Mouse (Mus musculus): Measurements from ENCODE around the gene Nr1i2. TPM values are rescaled to one million over a fixed set of nuclear protein-coding genes. Genes with fewer than 3 reads are reported as not detected.
"Not testable (repeated sequence)": the region's sequence is repeated elsewhere in the genome, so short reads cannot be mapped to it uniquely, and the experiment has no call there.

The Nr1i2 gene
- polyA plus RNA-seq, 1 experiment from 2014 or later = 0.13 TPM

GRCm38 (mm10) chr16:38248331-38248961 lies 46.2 kb downstream of the Nr1i2 start:
- Histone ChIP-seq H3K4me2 (no peak overlapping the region), H3K9me3 (replicated peaks; ENCODE audit: control insufficient read depth, low read length) (no peaks in the 10 kb centered on the region), H3K4me1 (ENCODE audit: control insufficient read depth, insufficient read depth, low read length) (no peaks in the 10 kb centered on the region), H3K9ac (ENCODE audit: low read depth, low read length) (no peak overlapping the region), H3K27me3 (ENCODE audit: control insufficient read depth, insufficient read depth, low read length) (no peaks in the 10 kb centered on the region), H3K4me3 (ENCODE audit: low read depth, low read length) (no peak overlapping the region), H3K36me3 (ENCODE audit: control insufficient read depth, insufficient read depth, low read length) (no peaks in the 10 kb centered on the region), H3K27ac (ENCODE audit: low read depth, low read length) (no peak overlapping the region)
- WGBS (ENCODE audit: insufficient replicate concordance) = 61% methylated on average over 13 of the region's 13 CpGs
- no peak for ATAC-seq (replicated peaks; ENCODE audit: insufficient number of reproducible peaks, low FRiP score, low TSS enrichment)

- H3K36me3 ChIP-seq (ENCODE audit: control insufficient read depth, insufficient read depth, low read length) = 0 out of 2 replicates have a peak, but pooled peaks cover 2% of the 10 kb centered on the region
- no peak overlapping the region for H3K9ac ChIP-seq (ENCODE audit: low read depth, low read length)
- H3K27me3 ChIP-seq (ENCODE audit: control insufficient read depth, insufficient read depth, low read length) = no peaks in the 10 kb centered on the region
- no peaks in the 10 kb centered on the region for H3K4me1 ChIP-seq (ENCODE audit: control insufficient read depth, insufficient read depth, low read length)
- H3K27ac ChIP-seq (ENCODE audit: low read depth, low read length) = no peak overlapping the region
- no peaks in the 10 kb centered on the region for H3K9me3 ChIP-seq (replicated peaks; ENCODE audit: control insufficient read depth, low read length)
- no peak for ATAC-seq (replicated peaks; ENCODE audit: insufficient number of reproducible peaks, low FRiP score, low TSS enrichment)
- 84% methylated on average over 5 of the region's 5 CpGs for WGBS (ENCODE audit: insufficient replicate concordance)
- H3K4me3 ChIP-seq (ENCODE audit: low read depth, low read length) = no peak overlapping the region
- H3K4me2 ChIP-seq = no peak overlapping the region
Measured at GRCm38 (mm10) chr16:38245849-38246585, 48.6 kb downstream of the Nr1i2 start.

DNA sequence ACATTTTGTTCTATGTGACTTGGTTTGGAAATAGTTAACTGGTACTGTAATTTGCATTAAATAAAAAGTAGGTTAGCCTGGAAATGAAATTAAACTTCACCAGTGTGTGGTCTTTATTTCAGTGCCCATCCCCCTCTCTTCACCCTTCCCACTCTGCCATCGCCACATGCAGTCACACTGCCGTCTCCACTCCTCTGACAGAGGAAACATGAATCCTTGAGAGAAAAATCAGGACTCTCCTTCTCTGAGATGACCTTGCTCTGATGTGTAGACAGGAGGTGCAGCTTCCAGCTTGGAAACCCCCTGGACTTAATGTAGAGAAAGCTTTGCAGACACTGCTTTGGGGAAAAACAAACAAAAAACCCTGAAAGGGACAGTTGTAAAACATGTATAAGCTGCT lies 49.2 kb downstream of the Nr1i2 start:
- Histone ChIP-seq H3K27ac (ENCODE audit: low read depth, low read length) (no peak overlapping the region), H3K36me3 (ENCODE audit: control insufficient read depth, insufficient read depth, low read length) (0 out of 2 replicates have a peak, but pooled peaks cover 2% of the 10 kb centered on the region)

GRCm38 (mm10) chr16:38244111-38244510 lies 50.5 kb downstream of the Nr1i2 start:
- 87% methylated on average over 6 of the region's 6 CpGs for WGBS (ENCODE audit: insufficient replicate concordance)
- ATAC-seq (replicated peaks; ENCODE audit: insufficient number of reproducible peaks, low FRiP score, low TSS enrichment) = no peak
- no peaks in the 10 kb centered on the region for H3K27me3 ChIP-seq (ENCODE audit: control insufficient read depth, insufficient read depth, low read length)
- H3K36me3 ChIP-seq (ENCODE audit: control insufficient read depth, insufficient read depth, low read length) = peaks cover 5% of the 10 kb centered on the region; the same call in 1 of the 2 replicates
- H3K9ac ChIP-seq (ENCODE audit: low read depth, low read length) = no peak overlapping the region
- no peaks in the 10 kb centered on the region for H3K9me3 ChIP-seq (replicated peaks; ENCODE audit: control insufficient read depth, low read length)
- no peaks in the 10 kb centered on the region for H3K4me1 ChIP-seq (ENCODE audit: control insufficient read depth, insufficient read depth, low read length)
- no peak overlapping the region for H3K27ac ChIP-seq (ENCODE audit: low read depth, low read length)
- no peak overlapping the region for H3K4me3 ChIP-seq (ENCODE audit: low read depth, low read length)
- H3K4me2 ChIP-seq = no peak overlapping the region

More for the DNA sequence above, 49.2 kb downstream of the Nr1i2 start:
- H3K4me3 ChIP-seq (ENCODE audit: low read depth, low read length) = no peak overlapping the region
- ATAC-seq (replicated peaks; ENCODE audit: insufficient number of reproducible peaks, low FRiP score, low TSS enrichment) = no peak
- H3K4me1 ChIP-seq (ENCODE audit: control insufficient read depth, insufficient read depth, low read length) = no peaks in the 10 kb centered on the region
- no peak overlapping the region for H3K9ac ChIP-seq (ENCODE audit: low read depth, low read length)
- H3K27me3 ChIP-seq (ENCODE audit: control insufficient read depth, insufficient read depth, low read length) = no peaks in the 10 kb centered on the region
- no peak overlapping the region for H3K4me2 ChIP-seq
- H3K9me3 ChIP-seq (replicated peaks; ENCODE audit: control insufficient read depth, low read length) = no peaks in the 10 kb centered on the region
- WGBS (ENCODE audit: insufficient replicate concordance) = 59% methylated on average over 2 of the region's 2 CpGs

DNA sequence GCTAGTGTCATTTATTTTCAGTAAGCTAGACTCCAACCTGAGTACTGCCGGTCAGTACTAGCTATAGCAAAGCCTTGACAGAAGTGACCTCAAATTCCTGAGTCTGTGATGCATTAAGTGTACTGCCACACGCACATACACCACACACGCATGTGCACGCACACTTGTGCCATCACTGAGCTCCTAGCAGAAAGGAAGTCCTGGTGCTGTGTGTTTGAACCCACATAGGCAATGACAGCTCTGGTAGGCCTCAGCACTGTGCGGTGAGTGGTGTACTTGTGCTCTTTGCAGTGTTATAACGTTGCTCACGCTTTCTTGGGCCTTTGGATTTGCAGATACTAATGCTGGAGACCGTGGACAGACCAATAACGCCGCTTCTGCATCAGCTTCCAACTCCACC lies 54.5 kb downstream of the Nr1i2 start:
- no peak for ATAC-seq (replicated peaks; ENCODE audit: insufficient number of reproducible peaks, low FRiP score, low TSS enrichment)
- peaks cover 5% of the 10 kb centered on the region; the same call in 1 of the 2 replicates for H3K36me3 ChIP-seq (ENCODE audit: control insufficient read depth, insufficient read depth, low read length)
- H3K27ac ChIP-seq (ENCODE audit: low read depth, low read length) = no peak overlapping the region
- H3K27me3 ChIP-seq (ENCODE audit: control insufficient read depth, insufficient read depth, low read length) = no peaks in the 10 kb centered on the region
- H3K9me3 ChIP-seq (replicated peaks; ENCODE audit: control insufficient read depth, low read length) = no peaks in the 10 kb centered on the region
- no peaks in the 10 kb centered on the region for H3K4me1 ChIP-seq (ENCODE audit: control insufficient read depth, insufficient read depth, low read length)
- H3K4me3 ChIP-seq (ENCODE audit: low read depth, low read length) = no peak overlapping the region
- H3K4me2 ChIP-seq = no peak overlapping the region
- WGBS (ENCODE audit: insufficient replicate concordance) = 95% methylated on average over 10 of the region's 10 CpGs
- H3K9ac ChIP-seq (ENCODE audit: low read depth, low read length) = no peak overlapping the region

DNA sequence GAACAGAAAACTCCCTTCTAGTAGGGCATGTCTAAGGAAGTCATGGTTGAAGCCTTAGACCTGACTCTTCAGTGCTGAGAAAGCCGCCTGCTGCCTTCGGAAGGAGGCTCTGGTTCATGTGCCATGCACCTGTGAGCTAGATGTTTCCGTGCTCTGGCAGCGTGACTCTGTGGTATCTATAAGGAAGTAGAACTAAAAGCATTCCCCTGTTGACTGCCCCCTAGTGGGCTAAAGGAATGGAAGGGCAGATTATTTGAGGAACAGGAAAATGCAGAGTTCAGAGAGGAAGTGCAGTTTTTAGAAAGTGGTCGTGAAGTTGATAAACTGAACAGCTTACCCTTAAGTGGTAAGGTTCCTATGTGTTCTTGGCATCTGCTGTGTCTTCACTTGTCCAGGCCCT lies 54.9 kb downstream of the Nr1i2 start:
- no peaks in the 10 kb centered on the region for H3K9me3 ChIP-seq (replicated peaks; ENCODE audit: control insufficient read depth, low read length)
- H3K27me3 ChIP-seq (ENCODE audit: control insufficient read depth, insufficient read depth, low read length) = no peaks in the 10 kb centered on the region
- H3K4me3 ChIP-seq (ENCODE audit: low read depth, low read length) = no peak overlapping the region
- 66% methylated on average over 5 of the region's 5 CpGs for WGBS (ENCODE audit: insufficient replicate concordance)
- no peaks in the 10 kb centered on the region for H3K4me1 ChIP-seq (ENCODE audit: control insufficient read depth, insufficient read depth, low read length)
- peaks cover 5% of the 10 kb centered on the region; the same call in 1 of the 2 replicates for H3K36me3 ChIP-seq (ENCODE audit: control insufficient read depth, insufficient read depth, low read length)
- no peak overlapping the region for H3K4me2 ChIP-seq
- no peak for ATAC-seq (replicated peaks; ENCODE audit: insufficient number of reproducible peaks, low FRiP score, low TSS enrichment)
- H3K9ac ChIP-seq (ENCODE audit: low read depth, low read length) = no peak overlapping the region
- H3K27ac ChIP-seq (ENCODE audit: low read depth, low read length) = no peak overlapping the region

- Histone ChIP-seq H3K27ac (ENCODE audit: low read depth, low read length) (no peak overlapping the region), H3K4me1 (ENCODE audit: control insufficient read depth, insufficient read depth, low read length) (no peaks in the 10 kb centered on the region), H3K4me2 (no peak overlapping the region), H3K9ac (ENCODE audit: low read depth, low read length) (no peak overlapping the region), H3K36me3 (ENCODE audit: control insufficient read depth, insufficient read depth, low read length) (peaks cover 5% of the 10 kb centered on the region; the same call in 1 of the 2 replicates), H3K27me3 (ENCODE audit: control insufficient read depth, insufficient read depth, low read length) (no peaks in the 10 kb centered on the region), H3K9me3 (replicated peaks; ENCODE audit: control insufficient read depth, low read length) (no peaks in the 10 kb centered on the region), H3K4me3 (ENCODE audit: low read depth, low read length) (no peak overlapping the region)
- WGBS (ENCODE audit: insufficient replicate concordance) = 53% methylated on average over 4 of the region's 4 CpGs
- ATAC-seq (replicated peaks; ENCODE audit: insufficient number of reproducible peaks, low FRiP score, low TSS enrichment) = no peak
Measured at GRCm38 (mm10) chr16:38236936-38237585, 57.6 kb downstream of the Nr1i2 start.

- H3K4me1 ChIP-seq (ENCODE audit: control insufficient read depth, insufficient read depth, low read length); H3K4me2 ChIP-seq; H3K27me3 ChIP-seq (ENCODE audit: control insufficient read depth, insufficient read depth, low read length); H3K9ac ChIP-seq (ENCODE audit: low read depth, low read length); H3K4me3 ChIP-seq (ENCODE audit: low read depth, low read length); H3K9me3 ChIP-seq (replicated peaks; ENCODE audit: control insufficient read depth, low read length); ATAC-seq (replicated peaks; ENCODE audit: insufficient number of reproducible peaks, low FRiP score, low TSS enrichment); H3K27ac ChIP-seq (ENCODE audit: low read depth, low read length): not testable (repeated sequence)
- WGBS (ENCODE audit: insufficient replicate concordance) = 92% methylated on average over 5 of the region's 5 CpGs
- peaks cover 19% of the 10 kb centered on the region for H3K36me3 ChIP-seq (ENCODE audit: control insufficient read depth, insufficient read depth, low read length)
Measured at GRCm38 (mm10) chr16:38222491-38222890, 72.1 kb downstream of the Nr1i2 start.

All from heart, embryonic 11.5 days (tissue).